Mouse (Mus musculus): Measurements from ENCODE around the gene H2-T22. TPM values are rescaled to one million over a fixed set of nuclear protein-coding genes. Genes with fewer than 3 reads are reported as not detected.
"Not testable (repeated sequence)": the region's sequence is repeated elsewhere in the genome, so short reads cannot be mapped to it uniquely, and the experiment has no call there.

H2-T22 gene
- total RNA-seq (2021) = 1 to 10 TPM; 7.4 to 7.8 TPM

DNA sequence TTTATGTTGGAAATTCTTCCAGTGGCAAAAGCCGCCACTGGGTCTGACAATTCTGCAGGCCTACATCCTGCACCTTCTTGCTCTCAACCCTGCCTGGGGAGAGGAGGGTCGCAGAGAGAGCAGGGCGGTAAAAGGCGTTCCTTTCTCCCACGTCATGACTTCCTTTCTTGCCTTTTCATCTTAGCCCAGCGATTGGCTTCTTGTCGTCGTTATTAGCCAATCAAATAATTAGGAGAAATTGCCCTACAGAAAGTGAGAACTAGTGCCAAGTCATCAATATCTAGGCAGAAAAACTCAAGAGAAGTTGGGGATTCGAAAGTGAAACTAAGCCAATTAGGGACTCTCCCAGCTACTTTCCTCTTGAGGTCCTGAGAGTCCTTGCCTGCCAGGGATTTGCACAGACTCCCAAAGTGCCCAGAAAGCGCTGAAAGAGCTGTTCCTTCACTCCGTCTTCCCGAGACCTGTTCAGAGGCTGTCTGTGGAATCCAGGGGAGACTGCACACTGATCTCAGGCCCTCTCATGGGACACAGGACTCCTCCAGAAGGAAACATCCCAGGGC lies at the start of gene H2-T22, which contains the start of gene Gm6034:
H2-T22 (minus strand) TSS at position 138 of the 560 bp plus-strand sequence.
Gm6034 (plus strand) TSS at position 352 of the 560 bp plus-strand sequence.
- intact Hi-C loops (cut with DNase I) = not testable (repeated sequence)
- peak; percentile 76 for DNase-seq (ENCODE audit: low spot score)

DNA sequence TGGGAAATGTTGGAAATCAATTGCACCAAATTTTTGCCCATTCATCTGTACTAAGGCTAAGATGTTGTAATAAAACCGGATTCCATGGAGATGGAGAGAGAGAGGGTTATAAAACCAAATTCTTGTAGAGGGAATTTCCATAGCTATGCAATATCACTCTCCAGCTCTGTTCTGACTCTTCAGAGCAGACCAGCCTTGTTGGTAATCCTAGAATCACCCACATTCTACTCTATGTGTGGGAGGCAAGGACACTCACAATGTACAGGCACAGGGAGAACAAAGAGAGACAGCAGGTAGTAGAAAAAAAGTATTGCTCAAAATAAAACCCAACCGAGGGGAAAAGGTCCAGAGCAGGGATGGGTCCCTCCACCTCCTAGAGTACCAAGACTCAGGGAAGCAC lies 49.4 kb upstream of the H2-T22 start:
- intact Hi-C loops (cut with DNase I); DNase-seq (ENCODE audit: low spot score): not testable (repeated sequence)

DNA sequence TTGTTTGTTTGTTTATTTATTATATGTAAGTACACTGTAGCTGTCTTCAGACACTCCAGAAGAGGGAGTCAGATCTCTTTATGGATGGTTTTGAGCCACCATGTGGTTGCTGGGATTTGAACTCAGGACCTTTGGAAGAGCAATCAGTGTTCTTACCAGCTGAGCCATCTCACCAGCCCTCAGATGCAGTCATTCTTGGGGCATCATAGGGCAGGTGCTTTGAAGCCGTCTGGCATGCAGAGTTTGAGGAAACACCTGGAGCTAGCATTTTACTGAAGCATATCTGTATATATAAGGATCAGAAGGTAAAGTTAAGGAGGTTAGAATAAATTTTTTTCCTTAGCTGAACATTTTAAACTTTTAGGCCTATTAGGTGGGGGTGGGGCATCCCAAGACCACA lies 43.4 kb upstream of the H2-T22 start:
- intact Hi-C loops (cut with DNase I); DNase-seq (ENCODE audit: low spot score): not testable (repeated sequence)

DNA sequence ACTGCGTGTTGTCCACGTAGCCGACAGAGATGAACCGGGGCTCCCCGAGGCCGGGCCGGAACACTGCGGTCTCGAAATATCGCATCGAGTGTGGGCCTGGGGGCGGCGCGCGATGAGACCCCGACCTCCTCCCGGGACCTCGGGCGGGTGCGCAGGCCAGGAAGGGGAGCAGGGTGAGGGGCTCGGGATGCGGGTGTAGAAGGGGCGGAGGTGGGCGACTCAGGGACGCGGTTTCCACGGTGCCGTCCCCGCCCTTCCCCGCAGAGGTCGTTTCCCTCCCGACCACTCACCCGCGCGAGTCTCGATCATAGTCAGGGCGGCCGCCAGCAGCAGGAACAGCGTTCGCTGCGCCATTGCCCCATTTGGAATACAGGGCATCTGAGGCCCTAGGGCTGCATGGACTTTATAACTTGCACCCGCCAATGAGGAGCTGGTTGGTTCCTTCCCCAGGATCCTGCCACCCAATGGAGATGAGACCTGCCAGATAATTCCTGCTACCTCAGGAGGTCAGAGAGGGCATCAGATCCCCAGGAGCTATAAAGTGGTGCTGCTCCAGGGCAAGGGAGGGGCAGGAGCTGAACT lies 41.4 kb upstream of the H2-T22 start:
- DNase-seq (ENCODE audit: low spot score) = no peak
- intact Hi-C loops (cut with DNase I) = no loop called here

DNA sequence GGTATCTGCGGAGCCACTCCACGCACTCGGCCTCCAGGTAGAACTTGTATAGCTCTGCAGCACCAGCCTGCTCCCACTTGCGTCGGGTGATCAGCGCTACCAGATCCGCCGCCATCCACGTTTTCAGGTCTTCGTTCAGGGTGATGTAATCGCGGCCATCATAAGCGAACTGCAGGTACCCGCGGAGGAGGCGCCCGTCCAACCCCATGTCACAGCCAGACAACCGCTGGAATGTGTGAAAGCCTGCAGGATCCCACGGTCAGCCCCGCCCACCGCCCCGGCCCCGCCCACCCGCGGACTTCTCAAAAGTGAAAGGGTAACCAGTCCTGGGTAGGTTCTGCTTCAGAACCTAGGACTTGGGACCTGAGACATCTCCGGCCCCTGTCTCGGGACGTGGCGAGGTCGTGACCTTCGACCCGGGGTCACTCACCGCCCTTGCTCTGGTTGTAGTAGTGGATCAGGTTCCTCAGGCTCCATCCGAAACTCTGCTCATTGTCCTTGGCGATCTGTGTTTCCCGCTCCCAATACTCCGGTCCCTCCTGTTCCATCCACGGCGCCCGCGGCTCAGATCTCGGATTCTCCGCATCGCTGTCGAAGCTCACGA lies 40.8 kb upstream of the H2-T22 start:
- intact Hi-C loops (cut with DNase I) = no loop called here
- no peak for DNase-seq (ENCODE audit: low spot score)

DNA sequence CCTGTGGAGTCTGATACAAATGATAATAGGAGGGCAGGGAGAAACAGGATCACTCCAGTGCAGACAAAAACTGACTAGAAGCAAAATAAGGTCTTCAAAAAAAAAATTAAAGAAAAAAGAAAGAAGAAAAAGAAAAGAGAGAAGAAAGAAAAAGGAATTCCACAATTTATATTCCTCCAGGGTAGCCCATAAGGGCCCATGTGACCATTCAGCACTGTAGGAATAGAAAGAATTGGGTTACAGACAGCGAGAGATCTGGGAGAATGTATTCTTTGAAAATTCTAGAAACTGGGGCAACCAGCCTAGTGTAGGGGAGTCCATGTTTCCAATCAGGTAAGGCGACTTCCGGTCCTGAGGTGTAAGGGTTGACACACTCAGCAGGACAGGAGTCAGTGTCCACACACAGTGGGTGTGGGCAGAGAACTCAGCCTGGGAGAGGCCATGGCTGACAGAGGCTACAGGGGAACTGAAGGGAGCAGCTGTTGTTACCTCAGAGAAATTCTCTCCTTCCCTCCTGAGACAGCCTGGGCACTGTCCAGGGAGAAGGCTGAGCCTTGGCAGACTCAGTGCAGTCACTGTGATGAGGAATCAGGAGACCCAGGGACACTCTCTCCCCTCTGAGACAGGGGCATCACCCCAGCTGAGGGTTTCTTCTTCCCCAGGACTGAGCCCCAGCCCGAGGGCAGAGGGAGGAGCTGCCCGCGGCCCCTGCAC lies 40.1 kb upstream of the H2-T22 start:
- intact Hi-C loops (cut with DNase I) = not testable (repeated sequence)

DNA sequence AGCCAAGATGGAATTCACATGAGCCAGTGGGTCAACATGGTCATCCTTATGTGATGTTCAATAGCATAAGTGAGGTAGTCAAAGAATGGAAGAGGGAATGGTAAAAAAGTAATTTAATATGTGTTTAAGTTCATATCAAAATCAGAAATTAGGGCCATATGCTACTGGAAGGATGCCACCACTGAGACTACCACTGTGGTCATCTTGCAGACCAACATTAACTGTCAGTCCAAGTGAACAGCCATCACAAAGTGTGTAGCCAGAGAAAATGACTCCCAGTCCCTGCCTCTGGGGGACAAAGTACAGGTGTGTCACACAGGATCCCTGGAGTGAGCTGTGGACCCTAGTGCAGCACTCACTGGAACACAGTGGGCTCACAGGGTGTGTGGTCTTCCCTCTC lies 39.4 kb upstream of the H2-T22 start:
- DNase-seq (ENCODE audit: low spot score); intact Hi-C loops (cut with DNase I): not testable (repeated sequence)

More for the DNA sequence above, 40.1 kb upstream of the H2-T22 start:
- not testable (repeated sequence) for DNase-seq (ENCODE audit: low spot score)

DNA sequence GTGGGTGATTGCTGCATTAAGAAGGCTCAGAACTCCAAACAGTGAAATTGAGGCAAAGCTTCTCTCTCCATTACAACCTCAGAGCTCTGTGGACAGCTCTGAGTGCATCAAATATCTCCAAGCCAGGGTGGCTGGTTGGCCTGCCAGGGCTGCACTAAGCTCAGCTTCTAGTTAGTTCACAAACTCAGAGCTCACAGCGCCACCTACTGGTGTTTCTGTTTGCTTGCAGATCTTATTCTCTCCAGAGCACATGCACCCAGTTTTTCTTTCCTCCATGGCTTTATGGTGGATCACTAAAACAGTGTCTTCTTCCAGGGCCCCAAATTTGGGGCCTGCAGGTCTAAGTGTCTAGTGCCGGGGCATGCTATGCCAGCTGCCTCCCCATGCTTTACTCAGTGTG lies 18.3 kb upstream of the H2-T22 start:
- peak; percentile 44 for DNase-seq (ENCODE audit: low spot score)
- intact Hi-C loops (cut with DNase I) = loop anchor here (10.0 kb wide), 3 partner anchors 74 to 134 kb away; partner anchors contain the start of gene H2-T3

DNA sequence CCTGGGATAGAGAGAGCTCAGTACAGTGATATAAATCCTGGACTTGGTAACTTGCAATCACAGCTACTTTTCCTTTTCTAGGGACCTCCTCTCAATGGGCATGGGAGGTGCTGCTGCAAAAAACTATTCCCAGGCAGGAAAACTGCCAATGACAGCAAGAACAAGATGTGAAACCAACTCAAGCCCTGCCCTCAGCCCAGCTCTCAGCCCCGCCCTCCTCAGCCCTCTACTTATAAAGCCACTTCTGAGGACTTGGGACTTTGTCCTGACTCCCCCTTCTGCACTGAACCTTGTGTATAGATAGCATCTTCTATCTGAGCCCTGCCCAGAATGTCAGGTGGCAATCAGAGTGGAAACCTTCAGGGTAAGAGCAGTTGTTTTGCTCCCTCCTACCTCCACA lies 15.8 kb upstream of the H2-T22 start, which contains the start of gene Gm11127:
Gm11127 (minus strand) TSS at position 10 of the 400 bp plus-strand sequence.
- not testable (repeated sequence) for DNase-seq (ENCODE audit: low spot score)

DNA sequence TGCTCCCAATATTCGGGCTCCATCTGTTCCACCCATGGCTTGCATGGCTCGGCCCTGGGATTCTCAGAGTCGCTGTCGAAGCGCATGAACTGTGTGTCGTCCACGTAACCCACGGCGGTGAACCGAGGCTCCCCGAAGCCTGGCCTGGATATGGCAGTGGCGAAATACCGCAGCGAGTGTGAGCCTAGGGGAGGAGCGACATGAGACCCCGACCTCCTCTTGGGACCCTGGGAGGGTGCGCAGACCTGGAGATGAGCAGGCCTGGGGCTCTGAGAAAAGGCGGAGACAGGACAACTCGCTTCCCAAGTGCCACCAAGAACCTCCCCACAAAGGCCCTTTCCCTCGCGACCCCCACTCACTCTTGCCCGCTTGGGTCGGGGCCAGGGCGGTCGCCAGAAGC lies 15.4 kb upstream of the H2-T22 start:
- DNase-seq (ENCODE audit: low spot score); intact Hi-C loops (cut with DNase I): not testable (repeated sequence)

More for the DNA sequence above, 15.8 kb upstream of the H2-T22 start, which contains the start of gene Gm11127:
- intact Hi-C loops (cut with DNase I) = not testable (repeated sequence)

DNA sequence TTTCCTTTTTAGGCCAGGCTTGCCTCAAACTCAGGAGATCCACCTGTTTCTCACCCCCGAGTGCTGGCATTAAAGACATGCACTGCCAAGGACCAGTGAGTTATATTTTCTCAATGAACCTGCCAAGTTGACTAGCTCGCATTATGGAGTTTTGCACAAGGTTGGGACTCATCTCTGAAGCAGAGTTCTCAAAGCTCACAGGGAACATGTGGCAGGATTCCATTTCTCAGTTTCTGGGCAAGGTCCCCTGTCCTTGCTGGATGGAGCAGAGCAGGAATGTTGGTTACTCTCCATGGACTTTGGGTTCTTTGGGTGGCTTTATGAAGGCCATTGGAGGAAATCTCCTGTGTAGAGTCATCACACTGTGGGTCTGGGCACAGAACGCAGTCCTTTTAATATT lies 739 bp upstream of the H2-T22 start:
- DNase-seq (ENCODE audit: low spot score) = no peak
- intact Hi-C loops (cut with DNase I) = no loop called here

DNA sequence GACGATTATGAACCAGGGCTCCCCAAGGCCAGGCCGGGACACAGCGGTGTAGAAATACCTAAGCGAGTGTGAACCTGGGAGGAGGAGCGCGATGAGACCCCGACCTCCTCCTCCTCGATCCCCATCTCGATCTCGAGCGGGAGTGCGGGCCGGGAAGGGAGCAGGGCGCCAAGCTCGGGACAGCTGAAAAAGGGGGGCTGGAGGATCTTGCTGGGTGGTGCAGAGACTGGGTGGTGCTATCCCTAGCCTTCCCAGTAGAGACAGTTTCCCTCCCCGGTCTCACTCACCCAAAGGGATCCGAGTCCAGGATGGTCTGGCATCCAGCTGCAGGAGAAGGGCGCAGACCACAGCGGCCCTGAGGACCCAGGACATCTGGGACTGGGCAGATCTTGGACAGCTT lies 492 bp downstream of the H2-T22 start:
- intact Hi-C loops (cut with DNase I); DNase-seq (ENCODE audit: low spot score): not testable (repeated sequence)

DNA sequence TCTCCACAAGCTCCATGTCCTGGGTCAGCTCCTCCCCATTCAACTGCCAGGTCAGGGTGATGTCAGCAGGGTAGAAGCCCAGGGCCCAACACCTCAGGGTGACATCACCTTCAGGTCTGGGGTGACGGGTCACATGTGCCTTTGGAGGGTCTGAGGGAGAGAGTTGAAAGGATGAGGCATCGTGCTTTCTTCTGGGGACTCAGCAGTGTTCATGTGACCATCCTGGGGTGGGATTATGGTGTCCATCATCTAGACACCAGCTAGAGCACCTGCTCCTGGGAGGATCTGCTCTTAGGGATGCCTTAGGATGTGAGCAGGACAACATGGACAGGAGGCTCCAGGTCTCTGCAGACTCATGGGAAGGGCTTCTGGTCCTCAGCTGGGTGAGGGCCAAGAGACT lies 1.9 kb downstream of the H2-T22 start:
- intact Hi-C loops (cut with DNase I); DNase-seq (ENCODE audit: low spot score): not testable (repeated sequence)

DNA sequence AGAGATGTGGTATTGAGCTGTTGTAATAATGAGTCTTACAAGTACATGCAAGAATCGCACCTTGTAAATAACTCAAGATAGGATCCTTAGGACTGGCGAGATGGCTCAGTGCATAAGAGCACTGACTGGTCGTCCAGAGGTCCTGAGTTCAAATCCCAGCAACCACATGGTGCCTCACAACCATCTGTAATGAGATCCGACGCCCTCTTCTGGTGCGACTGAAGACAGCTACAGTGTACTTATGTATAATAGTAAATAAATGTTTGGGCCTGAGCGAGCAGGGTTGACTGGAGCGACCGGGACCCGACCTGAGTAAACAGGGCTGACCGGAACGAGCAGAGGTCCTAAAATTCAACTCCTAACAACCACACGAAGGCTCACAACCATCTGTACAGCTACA lies 6.4 kb downstream of the H2-T22 start:
- DNase-seq (ENCODE audit: low spot score); intact Hi-C loops (cut with DNase I): not testable (repeated sequence)

DNA sequence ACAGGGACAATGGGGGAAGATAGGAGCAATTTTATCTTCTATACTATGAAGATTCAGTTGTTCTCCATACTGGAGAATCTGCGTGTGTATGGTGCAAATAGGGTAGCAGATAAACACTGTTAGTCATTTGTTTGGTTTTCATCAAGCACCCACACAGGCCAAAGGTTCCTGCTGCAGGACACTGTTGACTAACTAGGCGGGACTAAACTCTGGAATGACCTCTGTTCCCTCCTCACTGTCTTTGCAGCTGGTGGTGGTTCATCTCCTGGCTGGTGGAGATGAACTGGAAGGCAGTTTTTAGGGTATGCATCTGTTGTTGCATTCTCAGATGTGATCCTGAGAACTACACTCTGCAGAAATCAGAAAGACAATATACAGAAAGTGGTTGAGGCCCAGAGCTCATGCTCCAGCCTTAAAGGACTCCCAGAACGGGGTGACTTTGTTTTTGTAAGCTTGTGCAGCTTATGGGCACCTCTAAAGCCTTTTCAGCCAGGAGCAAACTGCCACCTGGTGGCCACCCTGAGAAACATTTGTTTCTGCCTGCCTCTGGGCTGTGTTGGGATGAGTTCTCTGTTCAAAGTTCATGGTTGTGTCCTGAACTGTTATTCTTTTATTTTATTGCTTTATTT lies 7.4 kb downstream of the H2-T22 start:
- intact Hi-C loops (cut with DNase I) = loop anchor here (1.0 kb wide), 1 partner anchor 38 kb away; no protein-coding TSS in a partner anchor

DNA sequence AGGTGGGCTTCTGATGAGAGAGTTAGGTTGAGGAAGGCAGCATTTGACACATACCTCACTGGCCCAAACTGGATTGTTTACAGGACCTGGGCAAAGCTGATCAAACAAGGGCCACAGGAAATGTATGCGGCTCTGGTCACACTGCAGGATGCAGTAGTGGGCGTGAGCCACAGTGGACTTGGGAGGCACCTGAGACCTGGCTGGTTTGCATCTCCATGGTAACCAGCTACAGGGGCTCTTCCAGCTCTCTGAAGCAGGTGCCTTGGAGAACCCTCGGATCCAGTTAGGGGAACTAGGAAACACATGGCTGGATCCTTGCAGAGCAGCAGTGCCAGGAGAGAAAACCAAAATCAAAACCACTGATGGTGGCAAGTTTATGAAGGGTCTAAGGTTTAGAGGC lies 8.0 kb downstream of the H2-T22 start:
- DNase-seq (ENCODE audit: low spot score); intact Hi-C loops (cut with DNase I): not testable (repeated sequence)

More for the DNA sequence above, 7.4 kb downstream of the H2-T22 start:
- DNase-seq (ENCODE audit: low spot score) = not testable (repeated sequence)

DNA sequence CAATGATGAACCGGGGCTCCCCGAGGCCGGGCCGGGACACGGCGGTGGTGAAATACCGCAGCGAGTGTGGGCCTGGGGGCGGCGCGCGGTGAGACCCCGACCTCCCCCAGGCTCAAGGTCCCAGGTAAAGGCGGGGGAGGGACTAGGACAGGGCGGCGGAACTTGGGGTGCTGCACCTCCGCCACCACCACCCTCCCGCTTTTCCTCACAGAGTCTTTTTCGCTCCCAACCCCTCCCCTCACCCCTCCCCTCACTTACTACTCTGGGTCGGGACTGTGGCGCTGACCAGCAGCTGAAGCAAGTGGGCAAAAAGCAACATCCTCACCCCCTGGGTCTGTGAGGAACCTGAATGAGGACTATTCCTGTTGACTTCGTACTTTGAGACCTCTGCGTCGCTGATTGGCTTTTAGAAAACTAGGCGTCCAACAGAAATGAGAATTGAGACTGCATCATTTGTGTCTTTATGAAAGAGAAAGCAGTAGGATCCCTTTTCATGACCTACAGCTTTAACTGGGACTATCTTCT lies 10.1 kb downstream of the H2-T22 start, which contains the start of gene H2-T23:
H2-T23 (minus strand) TSS at position 505 of the 525 bp plus-strand sequence.
- intact Hi-C loops (cut with DNase I) = not testable (repeated sequence)
- DNase-seq (ENCODE audit: low spot score) = peak; percentile 43

DNA sequence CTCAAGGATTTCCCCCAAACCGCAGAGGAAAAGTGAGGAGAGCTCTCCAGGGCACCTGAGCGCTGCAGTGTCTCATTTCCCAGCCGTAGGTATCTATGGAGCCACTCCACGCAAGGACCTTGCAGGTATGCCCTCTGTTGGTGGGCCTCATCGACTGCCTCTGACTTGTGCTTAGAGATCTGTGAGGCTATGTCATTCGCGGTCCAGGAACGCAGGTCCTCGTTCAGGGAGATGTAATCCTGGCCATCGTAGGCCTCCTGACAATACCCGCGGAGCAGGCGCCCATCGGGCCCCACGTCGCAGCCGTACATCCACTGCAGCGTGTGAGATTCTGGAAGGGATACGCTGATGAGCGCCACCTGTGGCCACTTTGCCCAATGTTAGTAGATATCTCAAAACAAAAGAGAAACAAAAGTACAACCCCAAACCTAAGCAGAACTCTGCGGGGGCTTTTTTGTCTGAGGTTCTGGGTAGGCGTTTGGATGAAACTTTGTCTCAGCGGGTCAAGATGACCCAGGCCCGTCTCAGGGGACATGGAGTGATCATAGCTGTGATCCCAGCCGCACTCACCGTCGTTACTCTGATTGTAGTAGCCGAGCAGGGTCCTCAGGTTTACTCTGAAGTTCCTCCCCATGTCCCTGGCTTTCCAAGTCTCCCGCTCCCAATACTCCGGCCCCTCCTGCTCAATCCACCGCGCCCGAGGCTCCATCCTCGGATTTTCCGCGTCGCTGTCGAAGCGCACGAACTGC lies 10.8 kb downstream of the H2-T22 start:
- intact Hi-C loops (cut with DNase I); DNase-seq (ENCODE audit: low spot score): not testable (repeated sequence)

Measured in heart, postnatal 25 days (tissue).